Mouse (Mus musculus) testis, adult 2 months (tissue): Measurements from ENCODE around the gene Mark3.

Experiments
- CTCF ChIP-seq: fragments of 200-500 bp; IDR thresholded peaks from 2 replicates; pipeline ENCODE4 v1.5.1; 2012; ENCODE audit warnings: low read depth, mild to moderate bottlenecking, inconsistent platforms, low read length, moderate library complexity; ENCODE audit not compliant: control insufficient read depth, insufficient read depth, insufficient replicate concordance
- POLR2A ChIP-seq: fragments of 200-500 bp; IDR thresholded peaks from 2 replicates; pipeline ENCODE4 v1.6.1; 2012; ENCODE audit warnings: low read depth, mild to moderate bottlenecking, inconsistent platforms, low read length, moderate library complexity; ENCODE audit not compliant: control insufficient read depth

DNA sequence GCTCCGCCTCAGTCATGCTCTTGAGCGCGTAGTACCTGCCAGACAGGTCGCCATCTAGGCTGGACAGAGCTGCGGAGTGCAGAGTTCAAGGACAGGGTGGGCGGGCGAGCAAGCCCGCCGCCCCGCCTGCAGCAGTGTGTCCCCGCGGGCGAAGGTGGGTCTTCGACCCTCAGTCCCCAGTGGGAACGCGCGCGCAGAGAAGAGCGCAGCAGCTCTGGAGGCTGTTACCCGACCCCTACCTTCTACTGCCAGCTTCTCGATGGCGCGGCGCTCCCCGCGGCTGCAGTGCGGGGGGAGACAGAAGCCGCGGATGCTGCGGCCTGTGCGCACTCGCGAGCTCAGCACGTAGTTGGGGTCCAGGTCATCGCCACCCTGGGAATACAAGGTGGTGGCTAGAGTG, 96.7 kb downstream of the Mark3 start:
- TF ChIP-seq CTCF (no peak), POLR2A (no peak)
